Mouse (Mus musculus): ENCODE results near the gene Cdc7.

DNA sequence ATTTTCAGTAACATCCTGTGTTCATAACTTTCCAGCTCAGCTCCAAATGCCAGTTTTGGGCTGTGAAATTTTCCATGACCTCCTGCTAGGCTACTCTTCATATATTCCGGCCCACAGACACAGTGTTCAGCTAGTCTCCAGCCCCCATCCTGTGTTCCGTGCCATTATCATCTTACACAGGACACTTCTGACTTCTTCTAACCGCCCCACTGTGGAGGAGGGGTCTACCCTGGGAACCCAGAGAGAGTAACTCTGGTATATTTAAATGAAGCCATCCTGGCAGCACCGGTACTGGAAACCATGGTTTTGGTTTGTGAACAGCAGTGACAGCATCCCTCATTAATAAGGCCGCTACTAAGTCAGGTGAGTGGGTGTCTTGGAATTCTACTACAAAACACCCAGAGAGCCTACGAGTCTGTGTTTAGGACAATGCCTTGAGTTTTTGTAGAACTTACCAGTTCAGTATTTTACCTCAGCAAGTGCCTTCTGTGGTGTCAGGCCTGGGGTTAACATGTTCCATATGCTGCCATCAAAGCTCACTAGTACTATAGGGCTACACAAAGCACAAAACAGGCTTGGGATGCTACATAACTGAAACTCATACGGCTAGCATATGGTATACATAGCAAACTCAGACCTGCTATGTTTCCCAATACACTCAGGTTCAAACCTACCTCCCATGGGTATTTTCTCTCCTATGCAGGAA, 32.6 kb downstream of the Cdc7 start:
- no peak for TF ChIP-seq CTCF (conservative IDR thresholded peaks at IDR 0.05 in 1 of 2, IDR thresholded peaks at IDR 0.05 in 1 of 2; ENCODE audit: low read depth in 2 of 2, low read length in 2 of 2)
- no peak for TF ChIP-seq GABPA (IDR thresholded peaks at IDR 0.05; ENCODE audit: insufficient replicate concordance, low read depth, low read length)
- TF ChIP-seq CHD1 (IDR thresholded peaks at IDR 0.05; ENCODE audit: low read depth, low read length): no peak
- no peak for TF ChIP-seq JUN (IDR thresholded peaks at IDR 0.05; ENCODE audit: insufficient read depth, low read depth, low read length)
- no peak for TF ChIP-seq EP300 (IDR thresholded peaks at IDR 0.05; ENCODE audit: low read length)
- no peak for TF ChIP-seq POLR2A (IDR thresholded peaks at IDR 0.05; ENCODE audit: low read depth, low read length)
- no peak for TF ChIP-seq MAFK (IDR thresholded peaks at IDR 0.05; ENCODE audit: insufficient replicate concordance, low read length)
- no peak for TF ChIP-seq MAX (IDR thresholded peaks at IDR 0.05; ENCODE audit: low read length)
